Mouse (Mus musculus): ENCODE data around the gene Olfr1414.
"Not testable (repeated sequence)": the region's sequence is repeated elsewhere in the genome, so short reads cannot be mapped to it uniquely, and the experiment has no call there.

The Olfr1414 gene

DNA sequence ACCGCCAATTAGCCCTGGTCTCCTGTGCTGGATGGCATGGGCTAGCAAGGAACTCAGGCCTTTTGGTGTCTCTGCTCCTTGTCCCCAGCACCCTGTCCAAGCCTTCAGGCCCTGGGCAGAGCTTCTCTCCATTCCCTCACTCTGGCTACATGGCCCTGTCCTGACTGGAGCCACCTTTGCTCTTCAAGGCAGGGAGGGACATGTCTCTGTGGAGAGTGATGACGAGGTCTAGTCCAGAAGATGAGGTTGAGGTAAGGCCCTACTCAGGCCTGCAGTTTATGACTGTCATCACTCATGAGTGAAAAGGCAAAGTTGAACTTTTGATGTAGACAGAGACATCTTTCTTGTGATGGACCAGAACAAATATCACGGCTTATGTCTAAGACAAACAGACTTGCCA is at the start of gene Olfr1414:
Gene Olfr1414 (minus strand): TSS at position 101 of the 400 bp plus-strand sequence.
- no peak for DNase-seq

DNA sequence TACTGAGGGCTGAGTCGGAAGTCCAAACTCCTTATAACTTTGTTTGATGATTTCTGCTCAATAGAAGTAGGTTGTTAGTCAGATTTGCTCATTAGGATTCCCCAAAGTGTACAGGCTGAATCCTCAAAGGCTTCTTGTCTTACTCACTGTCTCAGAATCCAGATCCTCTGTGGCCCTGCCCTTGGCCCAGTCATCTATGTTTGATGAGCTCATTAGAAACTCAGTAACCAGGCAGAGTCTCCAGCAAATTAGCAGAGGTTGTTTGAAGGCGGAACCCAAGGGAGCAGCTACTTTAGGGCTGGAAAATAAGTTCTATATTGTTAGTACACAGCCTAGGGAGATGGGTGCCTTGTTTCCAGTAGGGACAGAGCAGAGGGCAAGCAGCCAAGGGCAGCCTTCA is 27.5 kb upstream of the Olfr1414 start:
- DNase-seq, result no peak

DNA sequence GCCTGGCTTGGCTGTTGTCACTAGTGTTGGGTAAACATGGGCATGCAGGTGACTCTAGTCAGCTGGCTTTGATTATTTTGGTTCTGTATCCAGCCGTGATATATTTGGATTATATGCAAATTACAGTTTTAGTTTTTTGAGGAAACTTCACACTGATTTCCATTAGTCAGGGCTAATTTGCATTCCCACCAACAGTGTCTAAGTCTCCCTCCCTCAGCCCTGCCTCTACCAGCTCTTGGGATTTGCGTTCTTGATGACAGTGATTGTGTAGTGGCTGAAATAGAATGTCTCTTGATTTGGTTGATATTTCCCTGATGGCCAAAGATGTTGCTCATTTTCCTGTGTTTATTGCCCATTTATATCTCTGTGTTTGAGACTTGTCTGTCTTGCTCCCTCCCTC is 20.6 kb upstream of the Olfr1414 start:
- no peak for DNase-seq

DNA sequence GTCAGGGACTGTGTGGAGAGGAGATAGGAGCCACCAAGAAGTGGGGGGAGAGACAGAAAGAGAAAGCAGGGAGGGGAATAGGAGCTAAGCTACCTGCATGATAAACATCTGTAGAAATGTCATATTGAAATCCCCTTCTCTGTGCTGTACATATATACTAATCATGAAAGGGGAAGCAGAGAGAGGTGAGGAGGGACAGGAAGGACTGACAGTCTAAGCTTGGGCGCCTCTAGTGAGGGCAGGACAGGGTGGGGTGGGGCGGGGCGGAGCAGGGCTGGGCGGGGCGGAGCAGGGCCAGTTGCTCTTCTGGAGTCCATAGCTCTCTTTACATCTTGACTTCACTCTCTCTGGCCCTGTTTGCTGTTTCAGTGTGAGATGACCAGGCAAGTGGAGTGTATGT is 18.5 kb upstream of the Olfr1414 start:
- no peak for DNase-seq

- DNase-seq, result no peak
Measured at GRCm38 (mm10) chr1:92523764-92524163, 5.3 kb upstream of the Olfr1414 start.

DNA sequence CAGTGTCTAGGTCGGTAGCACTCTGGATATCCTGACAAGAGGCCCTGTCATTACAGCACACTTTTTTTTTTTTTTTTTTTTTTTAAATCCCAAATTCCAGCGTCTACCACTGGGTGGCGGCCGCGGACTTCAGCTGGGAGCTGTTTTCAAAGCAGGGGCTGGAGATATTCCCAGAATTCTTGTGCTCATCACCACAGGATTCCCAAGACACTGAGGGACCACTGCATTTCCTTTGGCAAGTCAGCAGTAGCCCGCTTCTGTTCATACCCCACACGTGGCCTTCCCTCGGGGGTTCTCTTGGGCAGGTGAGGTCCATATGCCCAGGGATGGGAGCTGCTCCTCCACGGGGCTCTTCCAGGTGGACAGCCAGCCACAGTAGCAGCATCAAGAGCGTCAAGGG is 2.9 kb upstream of the Olfr1414 start:
- DNase-seq, result peak; percentile 39

DNA sequence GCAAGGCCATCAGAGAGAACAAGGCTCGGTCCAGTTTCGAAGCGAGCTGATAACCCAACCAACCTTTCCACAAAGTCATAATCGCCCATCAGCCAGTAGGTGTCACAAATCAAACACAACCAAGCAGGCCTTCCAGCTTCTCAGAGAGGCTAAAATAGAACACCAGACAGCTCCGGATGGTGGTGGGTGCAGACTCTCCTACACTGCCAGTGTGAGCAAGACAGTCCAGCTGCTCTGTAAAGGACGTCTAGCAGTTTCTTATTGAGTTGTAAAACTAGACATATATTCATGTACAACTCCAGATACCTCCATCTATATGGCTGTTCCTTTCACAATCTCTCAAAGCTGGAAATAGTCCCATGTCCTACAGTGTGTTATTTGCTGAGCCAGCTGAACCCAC is 585 bp upstream of the Olfr1414 start:
- peak; percentile 48 for DNase-seq

- no peak for DNase-seq
Measured at GRCm38 (mm10) chr1:92515390-92515789, 3.1 kb downstream of the Olfr1414 start.

DNA sequence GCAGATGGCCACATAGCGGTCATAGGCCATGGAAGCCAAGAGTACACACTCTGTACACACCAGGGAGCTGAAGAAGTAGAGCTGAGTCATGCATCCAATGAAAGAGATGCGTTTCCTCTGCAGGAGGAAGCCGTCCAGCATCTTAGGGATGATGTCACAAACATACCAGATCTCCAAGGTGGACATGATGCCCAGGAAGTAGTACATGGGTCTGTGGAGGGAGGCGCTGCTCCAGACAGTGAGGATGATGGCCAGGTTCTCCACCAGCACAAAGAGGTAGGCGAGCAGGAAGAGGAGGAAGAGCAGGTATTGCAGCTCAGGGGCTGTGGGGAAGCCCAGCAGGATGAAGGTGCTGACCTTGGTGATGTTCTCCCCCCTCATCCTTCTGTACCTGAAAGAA is 6.8 kb downstream of the Olfr1414 start:
- DNase-seq, result not testable (repeated sequence)

DNA sequence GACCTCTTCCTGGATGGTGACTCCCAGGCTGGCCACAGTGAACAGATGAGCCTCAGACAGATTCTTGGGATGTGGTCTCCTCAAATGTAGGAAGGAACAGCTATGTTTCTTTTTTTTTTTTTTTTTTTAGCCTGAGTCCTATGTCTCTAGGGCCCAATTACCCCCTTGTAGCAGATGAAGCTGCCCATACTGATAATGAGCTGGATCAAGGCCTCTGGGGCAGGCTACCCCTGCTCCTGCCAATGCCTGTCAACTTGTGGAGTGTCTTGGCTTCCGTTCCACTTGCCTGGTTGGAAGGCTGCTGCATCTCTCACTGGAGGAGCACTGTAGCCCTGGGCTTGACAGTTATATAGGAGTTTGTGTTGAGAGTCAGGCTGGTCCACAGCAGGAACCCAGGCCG is 22.5 kb downstream of the Olfr1414 start, which contains the start of gene Olfr1415:
Gene Olfr1415 (minus strand): TSS at position 101 of the 400 bp plus-strand sequence.
- DNase-seq, result no peak

DNA sequence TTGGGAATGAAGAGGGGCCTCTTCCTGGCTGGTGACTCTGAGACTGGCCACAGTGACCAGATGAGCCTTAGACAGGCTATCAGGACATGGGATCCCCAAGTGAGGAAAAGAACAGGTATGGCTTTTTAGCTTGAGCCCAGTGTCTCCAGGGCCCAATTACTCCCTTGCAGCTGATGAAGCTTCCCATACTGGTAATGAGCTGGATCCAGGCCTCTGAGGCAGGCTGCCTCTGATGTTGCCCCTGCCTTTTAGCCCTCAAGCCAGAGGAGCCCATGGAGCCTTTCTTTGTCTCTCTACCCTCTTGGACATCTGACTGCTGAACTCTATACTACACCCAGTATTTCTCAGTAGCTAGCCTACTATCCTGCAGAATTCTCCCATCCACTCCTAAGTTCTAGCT is 33.4 kb downstream of the Olfr1414 start, which contains the start of gene Olfr1416:
Gene Olfr1416 (minus strand): TSS at position 101 of the 400 bp plus-strand sequence.
- DNase-seq, result no peak

- DNase-seq, result no peak
Measured at GRCm38 (mm10) chr1:92474066-92474578, 44.3 kb downstream of the Olfr1414 start.

- peak; percentile 88 for DNase-seq
Measured at GRCm38 (mm10) chr1:92473165-92474041, 45.1 kb downstream of the Olfr1414 start, which contains the start of gene Ndufa10. TSS of gene Ndufa10 (minus strand) at chr1:92473860.

DNA sequence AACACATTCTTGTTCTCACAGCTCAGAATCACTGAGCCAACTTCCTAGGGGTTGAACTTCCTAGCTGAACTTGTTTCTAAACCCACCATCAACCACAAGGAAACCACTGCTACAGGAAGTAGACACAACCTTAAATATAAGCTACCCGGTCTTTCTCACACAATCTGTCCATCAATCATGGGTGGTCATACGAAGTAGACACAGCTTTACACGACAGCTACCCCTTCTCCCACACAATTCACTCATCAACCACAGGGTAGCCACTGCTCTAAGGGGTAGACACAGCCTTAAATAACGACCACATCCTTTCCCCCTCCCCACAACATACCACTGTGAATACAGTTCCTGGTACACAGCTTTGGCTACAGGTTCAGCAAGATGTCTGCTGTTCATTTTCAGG is 49.6 kb downstream of the Olfr1414 start:
- no peak for DNase-seq

- no peak for DNase-seq
Measured at GRCm38 (mm10) chr1:92458416-92458815, 60.0 kb downstream of the Olfr1414 start.

GRCm38 (mm10) chr1:92457758-92458157 is 60.7 kb downstream of the Olfr1414 start:
- no peak for DNase-seq
